Mouse (Mus musculus) limb, embryonic 12.5 days (tissue): ENCODE measurements around the gene Ldlr. TPM values are rescaled to one million over a fixed set of nuclear protein-coding genes. Genes with fewer than 3 reads are reported as not detected.

Source experiments
- ATAC-seq: fragments of 200-750 bp; cut with Nextera tagmentation; 2 replicates; pipeline ENCODE4 v1.8.0; 2017; ENCODE audit warnings: low read depth, moderate TSS enrichment; ENCODE audit not compliant: insufficient number of reproducible peaks, insufficient read depth, low FRiP score, low TSS enrichment
- H3K27ac ChIP-seq: fragments of 300-500 bp; sonication (generic); 2 replicates; pipeline ENCODE4 v1.5.1; 2016; ENCODE audit warnings: mild to moderate bottlenecking, moderate library complexity
- H3K27me3 ChIP-seq: fragments of 300-500 bp; sonication (generic); 2 replicates; pipeline ENCODE4 v1.6.1; 2016; ENCODE audit warnings: mild to moderate bottlenecking, moderate library complexity
- H3K36me3 ChIP-seq: fragments of 300-500 bp; sonication (generic); 2 replicates; pipeline ENCODE4 v1.6.1; 2016; ENCODE audit warnings: mild to moderate bottlenecking, moderate library complexity
- H3K4me1 ChIP-seq: fragments of 300-500 bp; sonication (generic); replicated peaks from 2 replicates; pipeline ENCODE4 v1.6.1; 2016
- H3K4me2 ChIP-seq: fragments of 300-500 bp; sonication (generic); 2 replicates; pipeline ENCODE4 v1.6.1; 2016; ENCODE audit warnings: mild to moderate bottlenecking, moderate library complexity
- H3K4me3 ChIP-seq: fragments of 300-500 bp; sonication (generic); replicated peaks from 2 replicates; pipeline ENCODE4 v1.5.1; 2016; ENCODE audit warnings: mild to moderate bottlenecking
- H3K9ac ChIP-seq: fragments of 300-500 bp; sonication (generic); replicated peaks from 2 replicates; pipeline ENCODE4 v1.6.1; 2016; ENCODE audit warnings: mild to moderate bottlenecking, moderate library complexity
- H3K9me3 ChIP-seq: fragments of 300-500 bp; sonication (generic); 2 replicates; pipeline ENCODE4 v1.6.1; 2016; ENCODE audit warnings: mild to moderate bottlenecking, moderate library complexity
- WGBS: fragments of 180-500 bp; shearing (Covaris S2); methylation state at CpG from one replicate; pipeline ENCODE4 v1.1.7; 2016; 5-methylcytosine and 5-hydroxymethylcytosine counted together
- polyA plus RNA-seq: library from polyadenylated mRNA; unstranded; fragments of >200 nt; fragmentation: Nextera tagmentation; extraction: Ambion mirVana; gene quantifications from 2 replicates; pipeline ENCODE4 v1.2.1, GENCODE M21; 2016

Gene Ldlr
- polyA plus RNA-seq, 1 experiment from 2014 or later = 37.3 TPM

- Histone ChIP-seq H3K4me3 (no peak overlapping the region), H3K36me3 (peaks cover 47% of the 10 kb centered on the region), H3K9me3 (no peaks in the 10 kb centered on the region; the same call in 1 of the 2 replicates), H3K9ac (no peak overlapping the region), H3K4me1 (peaks cover 24% of the 10 kb centered on the region), H3K27ac (no peak overlapping the region), H3K27me3 (no peaks in the 10 kb centered on the region), H3K4me2 (0 out of 2 replicates have a peak overlapping the region, but pooled peaks have one; percentile 84)
- ATAC-seq = no peak
- WGBS = 83% methylated on average over 14 of the region's 14 CpGs
Observed at GRCm38 (mm10) chr9:21726218-21726975, 3.1 kb downstream of the Ldlr start.

GRCm38 (mm10) chr9:21728261-21728832, 5.1 kb downstream of the Ldlr start:
- Histone ChIP-seq H3K9me3 (no peaks in the 10 kb centered on the region; the same call in 1 of the 2 replicates), H3K36me3 (peaks cover 66% of the 10 kb centered on the region), H3K4me1 (peaks cover 20% of the 10 kb centered on the region), H3K4me3 (no peak overlapping the region), H3K27ac (no peak overlapping the region), H3K4me2 (no peak overlapping the region), H3K9ac (no peak overlapping the region), H3K27me3 (no peaks in the 10 kb centered on the region)
- 85% methylated on average over 10 of the region's 10 CpGs for WGBS
- no peak for ATAC-seq

DNA sequence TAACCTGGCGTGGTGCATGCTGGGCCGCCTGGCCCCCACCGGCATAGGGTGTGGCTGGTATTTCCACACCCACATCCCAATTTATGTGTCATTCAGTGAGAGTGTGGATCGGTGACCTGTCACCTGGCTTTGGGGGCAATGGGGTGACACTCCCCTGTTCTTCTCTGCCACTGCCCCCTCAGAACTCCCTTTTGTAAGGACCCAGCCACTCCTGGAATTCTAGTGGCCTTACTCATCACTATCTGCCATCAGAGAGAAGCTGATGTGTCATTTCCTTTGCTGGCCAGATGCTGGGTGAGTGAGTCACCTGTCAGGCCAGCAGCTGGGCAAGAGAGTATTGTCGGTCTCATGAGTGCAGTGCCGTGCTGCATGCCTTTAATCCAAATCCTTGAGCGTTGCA, 6.0 kb downstream of the Ldlr start:
- no peak overlapping the region for H3K9ac ChIP-seq
- no peak for ATAC-seq
- peaks cover 20% of the 10 kb centered on the region for H3K4me1 ChIP-seq
- H3K4me3 ChIP-seq = no peak overlapping the region
- peaks cover 2% of the 10 kb centered on the region; the same call in 1 of the 2 replicates for H3K9me3 ChIP-seq
- H3K27me3 ChIP-seq = no peaks in the 10 kb centered on the region
- H3K36me3 ChIP-seq = peaks cover 75% of the 10 kb centered on the region
- H3K27ac ChIP-seq = no peak overlapping the region
- H3K4me2 ChIP-seq = no peak overlapping the region
- 89% methylated on average over 7 of the region's 7 CpGs for WGBS

- H3K4me1 ChIP-seq = no peaks in the 10 kb centered on the region
- no peak for ATAC-seq
- H3K27me3 ChIP-seq = no peaks in the 10 kb centered on the region
- no peak overlapping the region for H3K27ac ChIP-seq
- H3K4me2 ChIP-seq = no peak overlapping the region
- 96% methylated on average over 9 of the region's 9 CpGs for WGBS
- peaks cover 94% of the 10 kb centered on the region for H3K36me3 ChIP-seq
- no peak overlapping the region for H3K9ac ChIP-seq
- no peak overlapping the region for H3K4me3 ChIP-seq
- H3K9me3 ChIP-seq = peaks cover 5% of the 10 kb centered on the region; the same call in 1 of the 2 replicates
Observed at GRCm38 (mm10) chr9:21732288-21732687, 9.0 kb downstream of the Ldlr start.

GRCm38 (mm10) chr9:21733446-21733845, 10.2 kb downstream of the Ldlr start:
- no peak overlapping the region for H3K27ac ChIP-seq
- H3K4me2 ChIP-seq = no peak overlapping the region
- H3K9me3 ChIP-seq = peaks cover 5% of the 10 kb centered on the region; the same call in 1 of the 2 replicates
- H3K27me3 ChIP-seq = no peaks in the 10 kb centered on the region
- H3K9ac ChIP-seq = no peak overlapping the region
- ATAC-seq = no peak
- H3K4me1 ChIP-seq = no peaks in the 10 kb centered on the region
- no peak overlapping the region for H3K4me3 ChIP-seq
- H3K36me3 ChIP-seq = peaks cover 95% of the 10 kb centered on the region
- 92% methylated on average over 17 of the region's 17 CpGs for WGBS

DNA sequence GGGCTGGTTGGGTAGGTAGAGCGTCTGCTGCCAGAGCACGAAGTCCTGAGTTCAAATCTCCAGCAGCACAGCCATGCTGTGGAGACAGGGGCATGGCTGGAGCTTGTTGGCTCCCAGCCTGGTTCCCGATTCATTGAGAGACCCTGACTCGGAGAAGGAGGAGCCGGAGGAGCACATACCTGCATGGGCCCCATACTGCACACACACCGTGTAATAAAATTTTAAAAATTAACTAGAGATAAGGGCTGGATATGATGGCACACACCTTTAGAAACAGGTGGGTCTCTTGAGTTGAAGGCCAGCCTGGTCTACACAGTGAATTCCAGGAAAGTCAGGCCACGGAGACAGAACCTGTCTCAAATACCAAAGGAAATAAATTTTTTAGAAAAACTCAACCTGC, 10.7 kb downstream of the Ldlr start:
- no peak for ATAC-seq
- Histone ChIP-seq H3K4me1 (no peaks in the 10 kb centered on the region), H3K27ac (no peak overlapping the region), H3K9ac (no peak overlapping the region), H3K36me3 (peaks cover 95% of the 10 kb centered on the region), H3K9me3 (peaks cover 5% of the 10 kb centered on the region; the same call in 1 of the 2 replicates), H3K4me3 (no peak overlapping the region), H3K27me3 (no peaks in the 10 kb centered on the region), H3K4me2 (no peak overlapping the region)
- WGBS = 96% methylated on average over 7 of the region's 7 CpGs

DNA sequence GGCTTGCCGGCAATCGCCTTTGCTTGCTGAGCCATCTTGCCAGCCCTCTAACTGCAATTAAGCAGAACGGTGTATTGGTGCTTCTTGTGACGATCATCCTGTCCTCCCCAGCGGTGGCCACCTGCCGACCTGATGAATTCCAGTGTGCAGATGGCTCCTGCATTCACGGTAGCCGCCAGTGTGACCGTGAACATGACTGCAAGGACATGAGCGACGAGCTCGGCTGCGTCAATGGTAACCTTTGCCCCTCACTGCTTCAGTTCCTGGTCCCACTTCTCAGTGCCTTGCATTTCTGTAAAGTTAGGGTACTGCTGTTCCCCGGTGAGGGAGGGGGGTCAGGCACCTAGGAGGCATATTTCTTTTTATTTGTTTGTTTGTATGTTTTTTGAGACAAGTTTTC, 11.8 kb downstream of the Ldlr start:
- no peak for ATAC-seq
- Histone ChIP-seq H3K4me3 (no peak overlapping the region), H3K27ac (no peak overlapping the region), H3K4me2 (no peak overlapping the region), H3K4me1 (no peaks in the 10 kb centered on the region), H3K36me3 (peaks cover 98% of the 10 kb centered on the region), H3K27me3 (no peaks in the 10 kb centered on the region), H3K9me3 (peaks cover 5% of the 10 kb centered on the region; the same call in 1 of the 2 replicates), H3K9ac (no peak overlapping the region)
- 92% methylated on average over 14 of the region's 14 CpGs for WGBS

GRCm38 (mm10) chr9:21736580-21736979, 13.3 kb downstream of the Ldlr start:
- H3K9me3 ChIP-seq = 0 out of 2 replicates have a peak, but pooled peaks cover 5% of the 10 kb centered on the region
- H3K36me3 ChIP-seq = peaks cover 96% of the 10 kb centered on the region
- no peak overlapping the region for H3K4me3 ChIP-seq
- no peak overlapping the region for H3K27ac ChIP-seq
- no peaks in the 10 kb centered on the region for H3K27me3 ChIP-seq
- ATAC-seq = no peak
- WGBS = 85% methylated on average over 3 of the region's 3 CpGs
- H3K4me2 ChIP-seq = no peak overlapping the region
- H3K4me1 ChIP-seq = no peaks in the 10 kb centered on the region
- H3K9ac ChIP-seq = no peak overlapping the region

DNA sequence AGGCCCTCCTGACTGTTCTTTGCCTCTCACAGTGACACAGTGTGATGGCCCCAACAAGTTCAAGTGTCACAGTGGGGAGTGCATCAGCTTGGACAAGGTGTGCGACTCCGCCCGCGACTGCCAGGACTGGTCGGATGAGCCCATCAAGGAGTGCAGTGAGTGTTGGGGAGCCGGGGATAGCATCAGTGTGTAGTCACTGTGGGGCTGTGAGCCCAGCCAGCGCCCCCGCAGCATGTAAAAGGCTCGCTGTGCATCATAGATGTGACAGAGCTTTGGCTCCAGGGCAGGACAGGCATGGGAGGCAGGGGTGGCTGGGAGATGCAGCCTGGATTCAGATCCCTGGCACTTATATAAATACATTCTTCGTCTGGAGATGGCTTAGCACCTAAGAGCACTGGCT, 13.9 kb downstream of the Ldlr start:
- H3K9me3 ChIP-seq = 0 out of 2 replicates have a peak, but pooled peaks cover 5% of the 10 kb centered on the region
- no peak for ATAC-seq
- peaks cover 96% of the 10 kb centered on the region for H3K36me3 ChIP-seq
- no peaks in the 10 kb centered on the region for H3K4me1 ChIP-seq
- no peak overlapping the region for H3K9ac ChIP-seq
- no peak overlapping the region for H3K4me2 ChIP-seq
- H3K27me3 ChIP-seq = no peaks in the 10 kb centered on the region
- WGBS = 90% methylated on average over 10 of the region's 10 CpGs
- no peak overlapping the region for H3K27ac ChIP-seq
- no peak overlapping the region for H3K4me3 ChIP-seq

DNA sequence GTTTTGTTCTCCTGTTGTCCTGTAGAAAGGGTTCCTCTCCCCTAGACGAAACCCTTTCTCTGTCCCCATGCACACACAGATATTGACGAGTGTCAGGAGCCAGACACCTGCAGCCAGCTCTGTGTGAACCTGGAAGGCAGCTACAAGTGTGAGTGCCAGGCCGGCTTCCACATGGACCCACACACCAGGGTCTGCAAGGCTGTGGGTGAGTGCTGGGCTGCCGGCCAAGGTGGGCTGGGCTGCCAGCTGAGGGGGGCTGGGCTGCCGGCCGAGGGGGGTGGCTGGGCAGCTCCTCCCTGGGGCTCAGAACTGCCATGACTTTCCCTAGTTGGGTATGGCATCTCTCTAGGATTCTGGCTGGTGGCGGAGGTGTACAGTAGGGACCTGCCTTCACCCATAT, 15.5 kb downstream of the Ldlr start:
- no peak overlapping the region for H3K4me3 ChIP-seq
- 0 out of 2 replicates have a peak, but pooled peaks cover 5% of the 10 kb centered on the region for H3K9me3 ChIP-seq
- no peak overlapping the region for H3K9ac ChIP-seq
- 91% methylated on average over 7 of the region's 7 CpGs for WGBS
- no peak for ATAC-seq
- no peaks in the 10 kb centered on the region for H3K27me3 ChIP-seq
- H3K4me1 ChIP-seq = no peaks in the 10 kb centered on the region
- no peak overlapping the region for H3K27ac ChIP-seq
- peaks cover 92% of the 10 kb centered on the region for H3K36me3 ChIP-seq
- H3K4me2 ChIP-seq = no peak overlapping the region

DNA sequence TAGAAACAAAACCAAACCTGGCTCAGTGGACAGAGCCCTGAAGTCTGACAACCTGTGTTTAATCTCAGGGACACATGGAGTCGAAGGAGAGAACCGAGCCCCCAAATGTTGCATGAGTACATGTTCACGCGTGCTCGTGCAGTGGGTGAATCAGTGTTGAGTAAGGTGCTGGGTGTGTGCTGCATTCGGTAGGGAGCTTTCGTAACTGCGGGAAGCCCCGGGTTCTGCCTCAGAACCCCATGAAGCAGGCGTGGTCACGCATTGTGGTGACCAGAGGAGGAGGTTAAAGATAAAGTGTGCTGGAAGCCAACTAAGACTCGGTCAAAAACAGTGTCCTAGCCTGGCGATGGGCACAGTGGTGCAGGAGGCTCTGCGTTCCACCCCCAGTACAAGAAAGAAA, 17.1 kb downstream of the Ldlr start:
- H3K27ac ChIP-seq = no peak overlapping the region
- no peak overlapping the region for H3K4me3 ChIP-seq
- no peaks in the 10 kb centered on the region for H3K4me1 ChIP-seq
- peaks cover 93% of the 10 kb centered on the region for H3K36me3 ChIP-seq
- ATAC-seq = no peak
- H3K4me2 ChIP-seq = no peak overlapping the region
- no peak overlapping the region for H3K9ac ChIP-seq
- no peaks in the 10 kb centered on the region for H3K9me3 ChIP-seq
- H3K27me3 ChIP-seq = no peaks in the 10 kb centered on the region
- WGBS = 97% methylated on average over 14 of the region's 14 CpGs
